Mouse (Mus musculus): Measurements from ENCODE around the gene Agmo. TPM values are rescaled to one million over a fixed set of nuclear protein-coding genes. Genes with fewer than 3 reads are reported as not detected.

Gene Agmo
- polyA plus RNA-seq (2011; ENCODE audit: insufficient read length, low read depth, missing spikeins), result not detected in 2 replicates

- TF ChIP-seq CTCF (IDR thresholded peaks at IDR 0.05; ENCODE audit: borderline replicate concordance, insufficient read depth, low read length), result no peak
- TF ChIP-seq POLR2A (IDR thresholded peaks at IDR 0.05; ENCODE audit: low read depth, low read length), result no peak
- Histone ChIP-seq H3K27ac (ENCODE audit: insufficient read depth, low read length) (no peak within 1 kb of the TSS), H3K4me1 (ENCODE audit: control insufficient read depth, insufficient read depth, low read length) (no peaks in the 10 kb centered on the region), H3K4me3 (ENCODE audit: insufficient read depth, low read length) (no peak within 1 kb of the TSS)
Measured at GRCm38 (mm10) chr12:37241566-37242021, at the start of gene Agmo. Gene Agmo (plus strand): TSS chr12:37241641.

GRCm38 (mm10) chr12:37231119-37231518 is 10.3 kb upstream of the Agmo start:
- Histone ChIP-seq H3K4me3 (ENCODE audit: insufficient read depth, low read length) (no peak overlapping the region), H3K27ac (ENCODE audit: insufficient read depth, low read length) (no peak overlapping the region)
- no peak for TF ChIP-seq CTCF (IDR thresholded peaks at IDR 0.05; ENCODE audit: borderline replicate concordance, insufficient read depth, low read length)
- no peak for TF ChIP-seq POLR2A (IDR thresholded peaks at IDR 0.05; ENCODE audit: low read depth, low read length)

GRCm38 (mm10) chr12:37240975-37241565 is 371 bp upstream of the Agmo start:
- TF ChIP-seq POLR2A (IDR thresholded peaks at IDR 0.05; ENCODE audit: low read depth, low read length), result no peak
- TF ChIP-seq CTCF (IDR thresholded peaks at IDR 0.05; ENCODE audit: borderline replicate concordance, insufficient read depth, low read length), result no peak
- Histone ChIP-seq H3K27ac (ENCODE audit: insufficient read depth, low read length) (no peak overlapping the region), H3K4me3 (ENCODE audit: insufficient read depth, low read length) (no peak overlapping the region), H3K4me1 (ENCODE audit: control insufficient read depth, insufficient read depth, low read length) (no peaks in the 10 kb centered on the region)

More at GRCm38 (mm10) chr12:37231119-37231518, 10.3 kb upstream of the Agmo start:
- no peaks in the 10 kb centered on the region for H3K4me1 ChIP-seq (ENCODE audit: control insufficient read depth, insufficient read depth, low read length)

- Histone ChIP-seq H3K4me3 (ENCODE audit: insufficient read depth, low read length) (no peak overlapping the region), H3K27ac (ENCODE audit: insufficient read depth, low read length) (no peak overlapping the region), H3K4me1 (ENCODE audit: control insufficient read depth, insufficient read depth, low read length) (no peaks in the 10 kb centered on the region)
- no peak for TF ChIP-seq CTCF (IDR thresholded peaks at IDR 0.05; ENCODE audit: borderline replicate concordance, insufficient read depth, low read length)
- no peak for TF ChIP-seq POLR2A (IDR thresholded peaks at IDR 0.05; ENCODE audit: low read depth, low read length)
Measured at GRCm38 (mm10) chr12:37242484-37242883, 1.0 kb downstream of the Agmo start.

GRCm38 (mm10) chr12:37244876-37245275 is 3.4 kb downstream of the Agmo start:
- TF ChIP-seq CTCF (IDR thresholded peaks at IDR 0.05; ENCODE audit: borderline replicate concordance, insufficient read depth, low read length) (no peak), POLR2A (IDR thresholded peaks at IDR 0.05; ENCODE audit: low read depth, low read length) (no peak)
- Histone ChIP-seq H3K27ac (ENCODE audit: insufficient read depth, low read length) (no peak overlapping the region), H3K4me3 (ENCODE audit: insufficient read depth, low read length) (no peak overlapping the region), H3K4me1 (ENCODE audit: control insufficient read depth, insufficient read depth, low read length) (no peaks in the 10 kb centered on the region)

- no peak for TF ChIP-seq CTCF (IDR thresholded peaks at IDR 0.05; ENCODE audit: borderline replicate concordance, insufficient read depth, low read length)
- no peak for TF ChIP-seq POLR2A (IDR thresholded peaks at IDR 0.05; ENCODE audit: low read depth, low read length)
- Histone ChIP-seq H3K27ac (ENCODE audit: insufficient read depth, low read length) (no peak overlapping the region), H3K4me3 (ENCODE audit: insufficient read depth, low read length) (no peak overlapping the region)
Measured at GRCm38 (mm10) chr12:37251688-37252087, 10.2 kb downstream of the Agmo start.

GRCm38 (mm10) chr12:37257099-37257498 is 15.7 kb downstream of the Agmo start:
- Histone ChIP-seq H3K4me1 (ENCODE audit: control insufficient read depth, insufficient read depth, low read length) (no peaks in the 10 kb centered on the region), H3K4me3 (ENCODE audit: insufficient read depth, low read length) (no peak overlapping the region), H3K27ac (ENCODE audit: insufficient read depth, low read length) (no peak overlapping the region)
- TF ChIP-seq POLR2A (IDR thresholded peaks at IDR 0.05; ENCODE audit: low read depth, low read length), result no peak
- TF ChIP-seq CTCF (IDR thresholded peaks at IDR 0.05; ENCODE audit: borderline replicate concordance, insufficient read depth, low read length), result no peak

More at GRCm38 (mm10) chr12:37251688-37252087, 10.2 kb downstream of the Agmo start:
- no peaks in the 10 kb centered on the region for H3K4me1 ChIP-seq (ENCODE audit: control insufficient read depth, insufficient read depth, low read length)

- Histone ChIP-seq H3K4me3 (ENCODE audit: insufficient read depth, low read length) (no peak overlapping the region), H3K4me1 (ENCODE audit: control insufficient read depth, insufficient read depth, low read length) (no peaks in the 10 kb centered on the region), H3K27ac (ENCODE audit: insufficient read depth, low read length) (no peak overlapping the region)
- TF ChIP-seq CTCF (IDR thresholded peaks at IDR 0.05; ENCODE audit: borderline replicate concordance, insufficient read depth, low read length) (no peak), POLR2A (IDR thresholded peaks at IDR 0.05; ENCODE audit: low read depth, low read length) (no peak)
Measured at GRCm38 (mm10) chr12:37259771-37260528, 18.5 kb downstream of the Agmo start.

GRCm38 (mm10) chr12:37263685-37264084 is 22.2 kb downstream of the Agmo start:
- no peaks in the 10 kb centered on the region for H3K4me1 ChIP-seq (ENCODE audit: control insufficient read depth, insufficient read depth, low read length)
- H3K27ac ChIP-seq (ENCODE audit: insufficient read depth, low read length), result no peak overlapping the region
- H3K4me3 ChIP-seq (ENCODE audit: insufficient read depth, low read length), result no peak overlapping the region
- TF ChIP-seq CTCF (IDR thresholded peaks at IDR 0.05; ENCODE audit: borderline replicate concordance, insufficient read depth, low read length), result no peak
- TF ChIP-seq POLR2A (IDR thresholded peaks at IDR 0.05; ENCODE audit: low read depth, low read length), result no peak

GRCm38 (mm10) chr12:37268636-37269152 is 27.3 kb downstream of the Agmo start:
- Histone ChIP-seq H3K4me3 (ENCODE audit: insufficient read depth, low read length) (no peak overlapping the region), H3K4me1 (ENCODE audit: control insufficient read depth, insufficient read depth, low read length) (no peaks in the 10 kb centered on the region), H3K27ac (ENCODE audit: insufficient read depth, low read length) (no peak overlapping the region)
- no peak for TF ChIP-seq CTCF (IDR thresholded peaks at IDR 0.05; ENCODE audit: borderline replicate concordance, insufficient read depth, low read length)
- no peak for TF ChIP-seq POLR2A (IDR thresholded peaks at IDR 0.05; ENCODE audit: low read depth, low read length)
